Mouse (Mus musculus): ENCODE measurements around the gene Mrpl54.
A peak's percentile ranks its signal among the peaks of the same experiment; 100 is the strongest.
"Not testable (repeated sequence)": the region's sequence is repeated elsewhere in the genome, so short reads cannot be mapped to it uniquely, and the experiment has no call there.

Gene Mrpl54

GRCm38 (mm10) chr10:81259225-81259884 lies 7.4 kb downstream of the Mrpl54 start:
- peak; percentile 59 for DNase-seq

GRCm38 (mm10) chr10:81257158-81258039 lies 9.3 kb downstream of the Mrpl54 start:
- DNase-seq, result no peak

DNA sequence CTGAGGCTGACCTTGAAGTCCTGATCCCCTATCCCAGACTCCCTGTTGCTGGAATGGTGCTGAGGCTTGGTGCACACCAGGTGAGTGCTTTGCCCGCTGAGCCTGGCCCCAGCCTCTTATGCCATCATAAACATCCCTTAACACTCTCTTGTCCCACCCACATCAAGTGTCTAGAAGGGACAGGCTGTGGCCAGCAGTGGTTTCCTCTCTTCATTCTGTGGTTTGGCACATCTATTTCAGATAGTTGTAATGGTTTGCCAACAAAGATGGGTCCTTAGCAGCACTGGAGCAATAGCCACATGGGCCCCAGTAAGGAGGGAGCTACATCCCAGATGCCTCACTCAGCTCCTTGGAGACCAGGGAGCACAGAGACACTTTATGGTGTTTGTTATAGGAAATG lies 11.8 kb downstream of the Mrpl54 start:
- no peak for DNase-seq

DNA sequence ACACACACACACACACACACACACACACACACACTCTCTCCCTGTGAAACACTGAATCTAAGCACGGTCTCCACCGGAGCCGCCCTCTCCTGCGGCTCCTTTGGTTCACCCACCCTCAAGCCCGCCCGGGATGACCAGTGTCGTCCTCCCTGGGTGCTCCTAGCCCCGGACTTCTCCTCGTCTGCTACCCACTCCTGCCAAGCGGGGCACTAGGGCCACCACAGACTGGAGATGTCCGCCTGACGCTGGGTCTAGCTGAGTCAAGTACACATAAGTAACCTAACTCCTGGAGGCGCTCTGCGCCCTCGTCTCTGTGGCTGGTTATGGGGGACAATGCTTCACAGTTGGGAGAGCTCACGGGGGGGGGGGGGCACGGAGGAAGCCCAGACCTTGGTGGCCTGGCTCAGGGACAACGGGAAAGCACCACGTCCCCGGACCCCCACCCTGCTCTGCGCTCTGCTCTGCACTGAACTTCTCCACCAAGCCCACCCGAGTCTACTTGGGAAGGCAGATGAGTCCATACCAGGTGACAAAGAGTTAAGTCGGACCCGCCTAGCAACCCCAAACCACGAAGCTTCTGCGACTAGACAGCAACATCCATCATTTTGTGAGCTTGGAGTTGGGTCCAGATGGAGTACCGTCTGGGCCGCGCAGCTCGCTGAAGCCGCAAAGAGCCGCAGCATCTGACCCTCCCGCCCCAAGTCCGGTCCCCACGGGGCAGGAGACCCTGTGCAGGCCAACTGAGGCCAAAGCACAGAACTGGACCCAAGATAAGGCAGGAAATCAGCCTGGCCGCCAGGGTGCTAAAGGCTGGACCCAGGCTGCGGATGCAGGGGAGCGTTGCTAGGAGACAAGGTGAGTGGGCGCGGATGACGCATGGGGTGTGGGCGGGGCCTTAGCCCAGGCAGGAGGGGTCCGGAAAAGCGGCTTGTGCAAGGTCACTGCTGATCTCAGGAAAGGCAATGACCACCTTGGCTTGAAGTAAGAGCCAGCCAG lies 14.0 kb downstream of the Mrpl54 start, which contains the start of gene Matk:
Matk (plus strand) TSS at position 512 of the 996 bp plus-strand sequence.
- no peak for DNase-seq

GRCm38 (mm10) chr10:81249442-81249841 lies 17.3 kb downstream of the Mrpl54 start:
- DNase-seq, result no peak

DNA sequence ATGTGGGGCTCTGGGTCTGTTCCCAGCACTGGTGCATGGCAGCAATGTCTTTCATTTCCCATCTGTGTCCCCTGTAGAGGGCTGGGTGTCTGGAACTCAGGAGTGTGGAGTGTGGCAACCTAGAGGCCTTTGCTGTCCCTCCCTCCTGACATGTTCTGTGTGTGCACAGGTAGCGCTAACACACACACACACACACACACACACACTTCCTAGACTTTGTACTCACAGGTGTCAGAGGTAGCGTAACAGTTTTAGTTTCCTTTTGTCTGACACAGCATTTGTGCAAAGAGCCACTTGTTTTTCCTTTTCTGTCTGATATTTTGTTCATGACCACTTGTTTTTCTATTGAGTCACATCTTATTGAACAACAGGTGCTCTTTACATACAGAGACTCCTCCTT lies 18.9 kb downstream of the Mrpl54 start:
- DNase-seq, result no peak

- no peak for DNase-seq
Measured at GRCm38 (mm10) chr10:81245166-81245565, 21.6 kb downstream of the Mrpl54 start.

DNA sequence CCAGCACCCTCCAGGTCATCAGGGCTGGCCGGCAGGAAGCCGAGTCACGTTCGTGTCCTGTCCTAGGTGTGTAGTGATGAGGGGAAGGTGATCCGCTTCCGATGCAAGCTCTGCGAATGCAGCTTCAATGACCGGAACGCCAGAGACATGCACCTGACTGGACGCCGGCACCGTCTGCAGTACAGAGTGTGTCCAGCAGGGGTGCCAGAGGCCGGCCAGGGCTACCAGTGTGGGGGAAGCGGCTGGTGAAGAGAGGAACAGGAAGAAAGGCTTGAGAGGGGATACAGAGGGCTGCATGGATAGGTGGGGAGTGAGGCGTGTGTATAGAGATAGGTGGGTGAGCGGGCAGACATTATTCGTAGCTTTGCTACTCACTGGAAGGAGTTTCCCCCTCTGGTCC lies 22.1 kb downstream of the Mrpl54 start:
- peak; percentile 82 for DNase-seq

DNA sequence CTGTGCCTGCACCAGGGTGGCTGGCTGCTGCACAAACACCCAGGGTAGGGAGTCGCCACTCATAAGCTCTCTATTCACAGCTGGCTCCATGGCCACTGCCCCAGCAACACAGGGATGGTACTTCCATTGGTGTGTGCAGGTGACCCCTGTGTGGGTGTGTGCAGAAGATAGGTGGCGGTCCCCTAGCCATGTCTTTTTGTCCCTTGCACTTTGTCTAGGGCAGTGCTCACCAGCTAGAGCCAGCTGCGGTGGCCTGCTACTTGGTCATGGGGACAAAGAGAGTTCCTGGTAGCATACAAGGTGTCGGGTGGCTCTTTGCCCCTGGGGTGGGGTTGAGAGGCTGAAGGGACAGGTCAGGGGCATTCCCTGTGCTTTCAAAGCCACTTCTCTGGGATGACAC lies 22.6 kb downstream of the Mrpl54 start:
- peak; percentile 35 for DNase-seq

DNA sequence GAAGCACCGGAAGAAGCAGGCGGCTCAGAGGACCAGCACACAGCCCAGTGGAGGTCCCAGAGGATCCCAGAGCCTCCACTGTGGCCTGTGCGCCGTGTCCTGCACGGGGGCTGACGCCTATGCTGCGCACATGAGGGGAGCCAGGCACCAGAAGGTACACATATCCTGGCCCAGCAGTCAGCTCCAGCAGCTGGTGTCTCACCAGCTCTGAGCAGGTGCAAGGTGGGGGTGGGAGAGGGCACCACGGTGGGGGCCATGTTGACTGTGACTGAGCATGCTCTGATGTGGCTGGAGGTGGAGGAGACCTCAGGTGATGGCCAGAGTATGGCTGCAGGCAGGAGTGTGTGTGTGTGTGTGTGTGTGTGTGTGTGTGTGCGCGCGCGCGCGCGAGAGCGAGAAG lies 24.7 kb downstream of the Mrpl54 start:
- DNase-seq, result no peak

DNA sequence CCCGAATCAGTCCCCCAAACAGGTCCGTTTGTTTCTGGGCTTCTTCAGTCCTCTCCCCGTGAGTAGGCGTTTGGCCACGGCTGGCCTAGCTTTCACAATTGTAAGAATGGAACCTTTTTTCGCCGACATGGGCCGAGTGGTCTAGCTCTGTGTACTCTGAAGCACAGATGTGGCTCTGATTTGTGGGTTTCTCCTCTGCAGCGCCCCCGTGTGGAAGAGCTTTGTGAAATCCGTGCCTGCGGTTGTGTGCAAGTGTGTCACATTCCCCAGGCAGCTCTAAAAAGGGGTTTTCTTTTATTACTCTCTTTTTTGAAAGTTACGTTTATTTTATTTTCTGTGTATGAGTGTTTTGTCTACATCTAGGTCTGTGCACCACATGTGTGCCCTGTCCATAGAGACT lies 25.9 kb downstream of the Mrpl54 start:
- peak; percentile 54 for DNase-seq

DNA sequence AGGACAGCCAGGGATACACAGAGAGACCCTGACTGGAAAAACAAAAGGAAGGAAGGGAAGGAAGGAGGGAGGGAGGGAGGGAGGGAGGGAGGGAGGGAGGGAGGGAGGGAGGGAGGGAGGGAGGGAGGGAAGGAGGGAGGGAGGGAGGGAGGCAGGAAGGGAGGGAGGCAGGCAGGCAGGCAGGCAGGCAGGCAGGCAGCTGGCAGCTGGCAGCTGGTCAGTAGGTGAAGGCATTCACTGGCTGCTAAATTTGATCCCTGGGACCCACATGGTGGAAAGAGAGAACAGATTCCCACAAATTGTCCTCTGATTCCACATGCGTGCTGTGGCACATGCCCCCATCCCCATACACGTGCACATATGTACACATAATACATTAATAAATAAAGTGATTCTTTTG lies 28.1 kb downstream of the Mrpl54 start:
- no peak for DNase-seq

- peak; percentile 30 for DNase-seq
Measured at GRCm38 (mm10) chr10:81236471-81237268, 30.1 kb downstream of the Mrpl54 start.

- DNase-seq, result peak; percentile 36
Measured at GRCm38 (mm10) chr10:81234206-81234605, 32.5 kb downstream of the Mrpl54 start.

DNA sequence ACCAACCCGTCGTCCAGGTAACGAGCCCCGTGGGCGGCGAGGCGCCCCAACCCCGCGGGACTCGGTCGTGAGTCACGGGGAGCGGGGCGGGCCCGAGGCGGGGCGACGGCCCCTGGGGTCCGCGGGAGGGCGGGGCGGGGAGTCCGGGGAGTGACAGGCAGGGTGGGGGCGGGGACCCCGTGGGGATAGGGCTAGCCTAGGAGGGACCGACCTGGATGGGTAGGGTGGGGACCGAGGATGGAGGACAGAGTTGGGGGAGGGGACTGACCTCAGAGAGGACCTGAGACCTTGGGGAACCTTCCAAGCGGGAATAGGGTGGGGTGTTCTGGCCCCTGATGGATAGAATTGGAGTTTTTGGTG lies 33.5 kb downstream of the Mrpl54 start:
- no peak for DNase-seq

GRCm38 (mm10) chr10:81232580-81233225 lies 34.0 kb downstream of the Mrpl54 start, which contains the start of gene Zfr2:
Zfr2 (plus strand) TSS chr10:81233155.
- DNase-seq, result peak; percentile 96

DNA sequence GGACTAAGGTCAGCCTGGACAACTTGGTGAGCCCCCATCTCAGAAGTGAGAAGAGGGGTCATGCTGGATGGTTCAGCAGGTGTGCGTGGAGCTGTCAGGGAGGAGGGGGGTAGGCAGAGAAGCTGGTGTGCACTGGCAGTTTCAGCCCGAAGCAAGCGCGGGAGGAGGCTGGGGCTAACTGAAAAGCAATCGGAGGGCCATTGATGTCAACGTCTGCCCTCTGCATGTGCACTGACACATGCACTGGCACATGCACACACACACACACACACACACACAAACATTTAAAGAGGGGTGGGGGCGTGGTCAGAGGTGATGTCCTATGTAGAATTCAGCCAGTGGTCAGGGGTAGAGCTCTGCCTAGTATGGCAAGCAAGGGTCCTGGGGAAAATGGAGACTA lies 35.3 kb downstream of the Mrpl54 start:
- peak; percentile 65 for DNase-seq

- peak; percentile 90 for DNase-seq
Measured at GRCm38 (mm10) chr10:81230438-81231332, 36.0 kb downstream of the Mrpl54 start, which contains the start of gene Atcay. Atcay (minus strand) TSS chr10:81230833.

DNA sequence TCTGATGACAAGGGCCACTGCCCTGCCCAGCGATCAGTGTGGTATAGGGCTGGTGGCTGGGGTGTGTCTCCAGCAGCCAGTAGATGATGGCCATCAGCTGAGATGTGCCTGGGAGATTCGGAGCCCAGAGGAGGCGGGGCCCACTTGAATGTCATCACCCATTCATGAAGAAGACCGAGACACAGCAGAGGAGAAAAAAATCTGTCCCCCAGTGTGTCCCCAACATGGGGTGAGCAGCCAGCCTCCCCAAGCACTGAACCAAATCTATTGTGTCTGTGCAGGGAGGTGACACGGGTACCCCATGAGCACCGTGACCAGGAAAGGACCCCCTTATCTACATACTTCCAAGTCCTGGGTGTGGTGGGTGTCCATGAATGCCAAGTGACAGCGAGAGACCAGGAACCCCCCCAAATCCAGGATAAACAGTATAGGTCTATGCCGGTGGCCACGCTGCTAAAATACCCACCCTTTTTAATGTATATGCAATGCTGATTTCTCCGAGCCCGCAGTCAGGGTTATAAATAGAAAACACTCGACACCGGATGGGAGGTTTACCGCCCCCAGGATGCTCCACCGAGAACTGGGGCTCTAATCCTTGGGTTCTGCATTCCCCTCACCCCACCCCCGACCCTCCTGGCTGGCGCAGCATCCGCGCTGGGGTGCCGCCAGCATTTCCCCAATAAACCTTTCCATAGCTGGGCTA lies 36.8 kb downstream of the Mrpl54 start:
- peak; percentile 70 for DNase-seq

GRCm38 (mm10) chr10:81223731-81224130 lies 43.0 kb downstream of the Mrpl54 start:
- DNase-seq, result not testable (repeated sequence)
